Mouse (Mus musculus): Measurements from ENCODE around the gene Gng12. TPM values are rescaled to one million over a fixed set of nuclear protein-coding genes. Genes with fewer than 3 reads are reported as not detected.

The Gng12 gene
- total and polyA plus RNA-seq, 2 experiments from 2014 or later: 43.3 to 60.1 TPM

- no peak overlapping the region for H3K9ac ChIP-seq (replicated peaks; ENCODE audit: low read length, poor library complexity, severe bottlenecking)
- H3K4me1 ChIP-seq (ENCODE audit: insufficient read depth, low read length): no peaks in the 10 kb centered on the region
- no peaks in the 10 kb centered on the region for H3K27me3 ChIP-seq (ENCODE audit: insufficient read depth, low read length)
- 97% methylated on average over 1 of the region's 1 CpGs for WGBS
- DNase-seq (ENCODE audit: low spot score) (no peak), ATAC-seq (ENCODE audit: low FRiP score) (no peak)
- H3K9me3 ChIP-seq (ENCODE audit: low read length): no peaks in the 10 kb centered on the region
- H3K36me3 ChIP-seq (ENCODE audit: insufficient read depth, low read length): no peaks in the 10 kb centered on the region
- no peak overlapping the region for H3K4me2 ChIP-seq (ENCODE audit: low read depth, low read length, poor library complexity, severe bottlenecking)
- H3K4me3 ChIP-seq (ENCODE audit: low read depth, low read length): no peak overlapping the region
- no peak overlapping the region for H3K27ac ChIP-seq (ENCODE audit: low read depth, low read length)
- no peak for TF ChIP-seq CTCF (IDR thresholded peaks at IDR 0.05)
These were observed 83.0 kb downstream of the Gng12 start for GRCm38 (mm10) chr6:66979197-66979596.

GRCm38 (mm10) chr6:66980040-66980439 is 83.8 kb downstream of the Gng12 start:
- 79% methylated on average over 4 of the region's 4 CpGs for WGBS
- no peak for DNase-seq (ENCODE audit: low spot score)

GRCm38 (mm10) chr6:66981366-66981765 is 85.2 kb downstream of the Gng12 start:
- no peak overlapping the region for H3K4me2 ChIP-seq (ENCODE audit: low read depth, low read length, poor library complexity, severe bottlenecking)
- H3K27ac ChIP-seq (ENCODE audit: low read depth, low read length): no peak overlapping the region
- WGBS: 93% methylated on average over 3 of the region's 3 CpGs
- H3K4me1 ChIP-seq (ENCODE audit: insufficient read depth, low read length): no peaks in the 10 kb centered on the region
- no peak overlapping the region for H3K9ac ChIP-seq (replicated peaks; ENCODE audit: low read length, poor library complexity, severe bottlenecking)
- ATAC-seq (ENCODE audit: low FRiP score): no peak
- H3K4me3 ChIP-seq (ENCODE audit: low read depth, low read length): no peak overlapping the region
- TF ChIP-seq CTCF (IDR thresholded peaks at IDR 0.05): no peak
- no peaks in the 10 kb centered on the region for H3K9me3 ChIP-seq (ENCODE audit: low read length)
- no peaks in the 10 kb centered on the region for H3K27me3 ChIP-seq (ENCODE audit: insufficient read depth, low read length)
- no peaks in the 10 kb centered on the region for H3K36me3 ChIP-seq (ENCODE audit: insufficient read depth, low read length)
- no peak for DNase-seq (ENCODE audit: low spot score)

More at GRCm38 (mm10) chr6:66980040-66980439, 83.8 kb downstream of the Gng12 start:
- H3K36me3 ChIP-seq (ENCODE audit: insufficient read depth, low read length): no peaks in the 10 kb centered on the region
- no peak overlapping the region for H3K4me3 ChIP-seq (ENCODE audit: low read depth, low read length)
- no peak for ATAC-seq (ENCODE audit: low FRiP score)
- H3K9ac ChIP-seq (replicated peaks; ENCODE audit: low read length, poor library complexity, severe bottlenecking): no peak overlapping the region
- no peaks in the 10 kb centered on the region for H3K4me1 ChIP-seq (ENCODE audit: insufficient read depth, low read length)
- H3K4me2 ChIP-seq (ENCODE audit: low read depth, low read length, poor library complexity, severe bottlenecking): no peak overlapping the region
- no peaks in the 10 kb centered on the region for H3K27me3 ChIP-seq (ENCODE audit: insufficient read depth, low read length)
- H3K27ac ChIP-seq (ENCODE audit: low read depth, low read length): no peak overlapping the region
- TF ChIP-seq CTCF (IDR thresholded peaks at IDR 0.05): no peak
- no peaks in the 10 kb centered on the region for H3K9me3 ChIP-seq (ENCODE audit: low read length)

- Histone ChIP-seq H3K27me3 (ENCODE audit: insufficient read depth, low read length) (no peaks in the 10 kb centered on the region), H3K4me1 (ENCODE audit: insufficient read depth, low read length) (no peaks in the 10 kb centered on the region), H3K4me2 (ENCODE audit: low read depth, low read length, poor library complexity, severe bottlenecking) (no peak overlapping the region), H3K4me3 (ENCODE audit: low read depth, low read length) (no peak overlapping the region), H3K36me3 (ENCODE audit: insufficient read depth, low read length) (no peaks in the 10 kb centered on the region), H3K27ac (ENCODE audit: low read depth, low read length) (no peak overlapping the region), H3K9ac (replicated peaks; ENCODE audit: low read length, poor library complexity, severe bottlenecking) (no peak overlapping the region), H3K9me3 (ENCODE audit: low read length) (no peaks in the 10 kb centered on the region)
- WGBS: 76% methylated on average over 1 of the region's 1 CpGs
- ATAC-seq (ENCODE audit: low FRiP score): no peak
- DNase-seq (ENCODE audit: low spot score): peak; percentile 52
- TF ChIP-seq CTCF (IDR thresholded peaks at IDR 0.05): no peak
These were observed 85.7 kb downstream of the Gng12 start for GRCm38 (mm10) chr6:66981864-66982263.

GRCm38 (mm10) chr6:66984079-66984478 is 87.9 kb downstream of the Gng12 start:
- no peak overlapping the region for H3K27ac ChIP-seq (ENCODE audit: low read depth, low read length)
- WGBS: 85% methylated on average over 5 of the region's 5 CpGs
- TF ChIP-seq CTCF (IDR thresholded peaks at IDR 0.05): no peak
- ATAC-seq (ENCODE audit: low FRiP score) (no peak), DNase-seq (ENCODE audit: low spot score) (no peak)
- no peak overlapping the region for H3K4me2 ChIP-seq (ENCODE audit: low read depth, low read length, poor library complexity, severe bottlenecking)
- H3K36me3 ChIP-seq (ENCODE audit: insufficient read depth, low read length): no peaks in the 10 kb centered on the region
- no peaks in the 10 kb centered on the region for H3K9me3 ChIP-seq (ENCODE audit: low read length)
- no peak overlapping the region for H3K4me3 ChIP-seq (ENCODE audit: low read depth, low read length)
- H3K27me3 ChIP-seq (ENCODE audit: insufficient read depth, low read length): no peaks in the 10 kb centered on the region
- no peaks in the 10 kb centered on the region for H3K4me1 ChIP-seq (ENCODE audit: insufficient read depth, low read length)
- H3K9ac ChIP-seq (replicated peaks; ENCODE audit: low read length, poor library complexity, severe bottlenecking): no peak overlapping the region

- H3K9me3 ChIP-seq (ENCODE audit: low read length): no peaks in the 10 kb centered on the region
- no peak overlapping the region for H3K4me3 ChIP-seq (ENCODE audit: low read depth, low read length)
- H3K9ac ChIP-seq (replicated peaks; ENCODE audit: low read length, poor library complexity, severe bottlenecking): no peak overlapping the region
- no peaks in the 10 kb centered on the region for H3K27me3 ChIP-seq (ENCODE audit: insufficient read depth, low read length)
- DNase-seq (ENCODE audit: low spot score): no peak
- H3K27ac ChIP-seq (ENCODE audit: low read depth, low read length): no peak overlapping the region
- H3K4me1 ChIP-seq (ENCODE audit: insufficient read depth, low read length): no peaks in the 10 kb centered on the region
- no peak overlapping the region for H3K4me2 ChIP-seq (ENCODE audit: low read depth, low read length, poor library complexity, severe bottlenecking)
- WGBS: 93% methylated on average over 3 of the region's 3 CpGs
- ATAC-seq (ENCODE audit: low FRiP score): no peak
- no peaks in the 10 kb centered on the region for H3K36me3 ChIP-seq (ENCODE audit: insufficient read depth, low read length)
- no peak for TF ChIP-seq CTCF (IDR thresholded peaks at IDR 0.05)
These were observed 88.5 kb downstream of the Gng12 start for GRCm38 (mm10) chr6:66984672-66985071.
